Mouse (Mus musculus): Measurements from ENCODE around the gene Olfr887. TPM values are rescaled to one million over a fixed set of nuclear protein-coding genes. Genes with fewer than 3 reads are reported as not detected.

Olfr887 gene
- polyA plus RNA-seq (2012; rRNA removed; ENCODE audit: low replicate concordance): not detected in 2 replicates

DNA sequence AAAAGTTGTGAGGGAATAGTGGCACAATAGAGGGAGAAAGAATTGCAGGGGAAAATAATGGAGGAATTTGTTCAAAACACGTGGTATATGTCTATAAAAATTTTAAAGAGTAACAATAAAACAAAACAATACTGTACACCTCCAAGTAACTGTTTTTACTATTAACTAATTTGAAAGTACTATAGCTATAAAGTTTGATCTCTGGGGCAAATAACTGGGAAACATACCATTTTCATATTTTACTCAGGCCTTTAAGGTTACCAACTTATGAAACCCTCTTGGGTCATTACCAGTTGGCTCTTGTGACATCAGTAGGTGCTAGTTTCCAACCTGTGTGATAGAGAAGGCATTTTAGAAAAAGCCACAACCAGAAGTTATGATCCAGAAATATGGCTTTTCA lies at the start of gene Olfr887:
TSS of gene Olfr887 (plus strand) at position 301 of the 400 bp plus-strand sequence.

DNA sequence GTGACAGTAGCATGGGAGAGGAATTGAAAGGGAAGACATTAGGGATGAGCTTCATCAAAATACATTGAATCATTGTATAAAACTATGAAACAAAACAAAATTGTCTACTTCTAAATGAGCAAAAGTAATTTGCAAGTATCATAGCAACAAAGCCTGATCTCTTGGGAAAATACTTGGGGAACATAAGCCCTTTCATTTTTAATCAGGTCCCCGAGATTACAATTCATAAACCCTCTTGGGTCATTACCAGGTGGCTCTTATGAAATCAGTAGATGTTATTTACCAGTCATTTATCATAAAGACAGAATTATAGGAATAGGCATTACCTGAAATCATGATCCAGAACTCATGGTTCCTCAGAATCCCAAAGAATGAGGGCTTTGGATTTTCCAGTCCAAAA lies 37.6 kb upstream of the Olfr887 start, which contains the start of gene Olfr884:
TSS of gene Olfr884 (plus strand) at position 301 of the 400 bp plus-strand sequence.

DNA sequence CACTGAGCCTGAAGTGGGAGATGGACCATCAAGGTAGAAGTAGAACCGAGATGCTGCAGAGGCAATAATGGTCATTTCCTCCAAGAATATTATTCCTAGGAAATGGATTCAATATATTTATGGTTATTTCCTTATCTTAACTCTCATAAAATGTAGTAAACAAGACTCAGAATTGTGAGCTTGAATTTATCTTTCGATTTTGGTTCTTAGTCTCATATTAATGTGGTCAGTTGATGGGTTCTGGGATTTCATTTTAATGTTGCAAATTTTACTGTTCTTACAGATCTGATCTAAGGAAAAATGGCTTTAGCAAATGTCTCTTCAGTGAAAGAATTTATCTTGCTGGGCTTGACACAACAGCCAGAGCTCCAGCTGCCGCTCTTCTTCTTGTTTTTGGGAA lies 22.9 kb upstream of the Olfr887 start, which contains the start of gene Olfr885:
TSS of gene Olfr885 (plus strand) at position 301 of the 400 bp plus-strand sequence.

DNA sequence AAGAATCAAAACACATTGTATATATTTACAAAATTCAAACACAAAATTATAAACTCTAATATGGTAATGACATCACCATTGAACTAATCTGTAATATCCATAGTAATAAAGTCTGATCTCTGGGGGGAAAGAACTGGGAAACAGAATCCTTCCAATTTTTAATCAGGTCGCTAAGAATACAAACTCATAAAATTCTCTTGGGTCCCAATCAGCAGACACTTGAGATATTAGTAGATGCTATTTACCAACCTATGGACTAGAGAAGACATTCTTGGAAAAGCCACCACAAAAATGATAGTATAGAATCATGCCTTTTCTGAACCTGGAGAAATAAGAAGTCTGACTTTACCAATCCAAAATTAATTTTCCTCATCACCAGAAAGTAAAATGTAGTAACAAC lies 24.0 kb downstream of the Olfr887 start, which contains the start of gene Olfr888:
TSS of gene Olfr888 (plus strand) at position 301 of the 400 bp plus-strand sequence.

DNA sequence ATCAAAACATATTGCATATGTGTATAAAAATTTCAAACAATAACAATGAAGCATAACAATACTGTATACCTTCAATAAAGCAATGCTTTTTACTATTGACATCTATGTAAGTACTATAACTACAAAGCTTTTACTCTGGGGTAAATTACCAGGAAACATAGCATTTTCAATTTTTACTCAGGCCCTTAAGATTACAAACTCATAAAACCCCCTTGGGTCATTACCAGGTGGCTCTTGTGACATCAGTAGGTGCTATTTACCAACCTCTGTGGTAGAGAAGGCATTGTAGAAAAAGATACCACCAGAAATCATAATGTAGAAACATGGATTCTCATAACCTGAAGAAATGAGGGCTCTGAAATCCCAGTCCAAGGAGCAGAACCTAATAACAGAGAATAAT lies 31.0 kb downstream of the Olfr887 start, which contains the start of gene Olfr889:
TSS of gene Olfr889 (plus strand) at position 301 of the 400 bp plus-strand sequence.

Other genes with a start within 250 kb of the Olfr887 start
- 0.17 TPM in 1 of 2 replicates, not detected in the other for gene Olfr877, start 229.8 kb upstream of the Olfr887 start, polyA plus RNA-seq (2012; rRNA removed; ENCODE audit: low replicate concordance)
- gene Olfr145, start 187.3 kb upstream of the Olfr887 start, polyA plus RNA-seq (2012; rRNA removed; ENCODE audit: low replicate concordance): not detected in 2 replicates
- gene Olfr878, start 166.2 kb upstream of the Olfr887 start, polyA plus RNA-seq (2012; rRNA removed; ENCODE audit: low replicate concordance): not detected in 2 replicates
- not detected in 2 replicates for gene Olfr881, start 92.2 kb upstream of the Olfr887 start, polyA plus RNA-seq (2012; rRNA removed; ENCODE audit: low replicate concordance)
- not detected in 2 replicates for gene Olfr883, start 58.3 kb upstream of the Olfr887 start, polyA plus RNA-seq (2012; rRNA removed; ENCODE audit: low replicate concordance)
- not detected in 2 replicates for gene Olfr884, start 37.5 kb upstream of the Olfr887 start, polyA plus RNA-seq (2012; rRNA removed; ENCODE audit: low replicate concordance)
- gene Olfr885, start 22.8 kb upstream of the Olfr887 start, polyA plus RNA-seq (2012; rRNA removed; ENCODE audit: low replicate concordance): not detected in 2 replicates
- gene Olfr888, start 24.1 kb downstream of the Olfr887 start, polyA plus RNA-seq (2012; rRNA removed; ENCODE audit: low replicate concordance): not detected in 2 replicates
- gene Olfr889, start 31.1 kb downstream of the Olfr887 start, polyA plus RNA-seq (2012; rRNA removed; ENCODE audit: low replicate concordance): not detected in 2 replicates
- not detected in 2 replicates for gene Olfr890, start 58.4 kb downstream of the Olfr887 start, polyA plus RNA-seq (2012; rRNA removed; ENCODE audit: low replicate concordance)
- gene Olfr891, start 96.7 kb downstream of the Olfr887 start, polyA plus RNA-seq (2012; rRNA removed; ENCODE audit: low replicate concordance): not detected in 2 replicates
- gene Olfr893, start 124.3 kb downstream of the Olfr887 start, polyA plus RNA-seq (2012; rRNA removed; ENCODE audit: low replicate concordance): not detected in 2 replicates
- gene Olfr894, start 134.0 kb downstream of the Olfr887 start, polyA plus RNA-seq (2012; rRNA removed; ENCODE audit: low replicate concordance): not detected in 2 replicates
- gene Olfr143, start 168.7 kb downstream of the Olfr887 start, polyA plus RNA-seq (2012; rRNA removed; ENCODE audit: low replicate concordance): not detected in 2 replicates
- not detected in 2 replicates for gene Olfr895, start 183.8 kb downstream of the Olfr887 start, polyA plus RNA-seq (2012; rRNA removed; ENCODE audit: low replicate concordance)
- gene Olfr896-ps1, start 207.0 kb downstream of the Olfr887 start, polyA plus RNA-seq (2012; rRNA removed; ENCODE audit: low replicate concordance): not detected in 2 replicates
- gene Olfr25, start 245.0 kb downstream of the Olfr887 start, polyA plus RNA-seq (2012; rRNA removed; ENCODE audit: low replicate concordance): not detected in 2 replicates